Mouse (Mus musculus) stomach, embryonic 14.5 days (tissue): ENCODE measurements around the gene Map4k5. TPM values are rescaled to one million over a fixed set of nuclear protein-coding genes. Genes with fewer than 3 reads are reported as not detected.
A peak's percentile ranks its signal among the peaks of the same experiment; 100 is the strongest.

Source experiments
- ATAC-seq: fragments of 200-750 bp; cut with Nextera tagmentation; 2 replicates; pipeline ENCODE4 v1.8.0; 2017; ENCODE audit warnings: low read depth, moderate TSS enrichment; ENCODE audit not compliant: insufficient number of reproducible peaks, insufficient read depth, low FRiP score
- H3K27ac ChIP-seq: fragments of 300-500 bp; sonication (generic); 2 replicates; pipeline ENCODE4 v1.5.1; 2014; ENCODE audit warnings: mild to moderate bottlenecking, low read length, moderate library complexity, mixed read lengths
- H3K27me3 ChIP-seq: fragments of 300-500 bp; sonication (generic); 2 replicates; pipeline ENCODE4 v1.6.1; 2014; ENCODE audit warnings: low read length, control low read depth, mixed read lengths; ENCODE audit not compliant: control insufficient read depth, insufficient read depth
- H3K36me3 ChIP-seq: fragments of 300-500 bp; sonication (generic); 2 replicates; pipeline ENCODE4 v1.6.1; 2014; ENCODE audit warnings: mild to moderate bottlenecking, control low read depth, low read length, moderate library complexity, mixed read lengths; ENCODE audit not compliant: control insufficient read depth, insufficient read depth
- H3K4me1 ChIP-seq: fragments of 300-500 bp; sonication (generic); 2 replicates; pipeline ENCODE4 v1.6.1; 2014; ENCODE audit warnings: low read length, control low read depth, mixed read lengths; ENCODE audit not compliant: control insufficient read depth, insufficient read depth
- H3K4me2 ChIP-seq: fragments of 300-500 bp; sonication (generic); replicated peaks from 2 replicates; pipeline ENCODE4 v1.6.1; 2014; ENCODE audit warnings: low read depth, low read length, control low read depth
- H3K4me3 ChIP-seq: fragments of 300-500 bp; sonication (generic); 2 replicates; pipeline ENCODE4 v1.5.1; 2014; ENCODE audit warnings: low read depth, low read length, control low read depth
- H3K9ac ChIP-seq: fragments of 300-500 bp; sonication (generic); replicated peaks from 2 replicates; pipeline ENCODE4 v1.6.1; 2014; ENCODE audit warnings: low read depth, mild to moderate bottlenecking, control low read depth, low read length, moderate library complexity, mixed read lengths
- H3K9me3 ChIP-seq: fragments of 300-500 bp; sonication (generic); 2 replicates; pipeline ENCODE4 v1.6.1; 2016; ENCODE audit warnings: low read depth, low read length, control low read depth; ENCODE audit not compliant: control insufficient read depth
- WGBS: fragments of 180-500 bp; shearing (Covaris S2); extraction: QIAGEN DNeasy Blood & Tissue Kit; methylation state at CpG from one replicate; pipeline ENCODE4 v1.1.7; 2014; 5-methylcytosine and 5-hydroxymethylcytosine counted together
- polyA plus RNA-seq: library from polyadenylated mRNA; unstranded; fragments of >200 nt; fragmentation: Nextera tagmentation; extraction: Ambion mirVana; gene quantifications from 2 replicates; pipeline ENCODE4 v1.2.1, GENCODE M21; 2014

Gene Map4k5
- polyA plus RNA-seq, 1 experiment from 2014 or later = 37.4 TPM

- H3K9ac ChIP-seq = no peak overlapping the region
- WGBS = 92% methylated on average over 6 of the region's 6 CpGs
- H3K27ac ChIP-seq = no peak overlapping the region
- H3K4me2 ChIP-seq = no peak overlapping the region
- H3K36me3 ChIP-seq = peaks cover 13% of the 10 kb centered on the region
- no peaks in the 10 kb centered on the region for H3K4me1 ChIP-seq
- no peak for ATAC-seq
- no peak overlapping the region for H3K4me3 ChIP-seq
- no peaks in the 10 kb centered on the region for H3K9me3 ChIP-seq
- H3K27me3 ChIP-seq = no peaks in the 10 kb centered on the region
Measured at GRCm38 (mm10) chr12:69803196-69803595, 89.8 kb downstream of the Map4k5 start.

- Histone ChIP-seq H3K4me1 (no peaks in the 10 kb centered on the region), H3K27ac (no peak overlapping the region), H3K9ac (no peak overlapping the region), H3K4me2 (no peak overlapping the region), H3K36me3 (peaks cover 6% of the 10 kb centered on the region), H3K27me3 (no peaks in the 10 kb centered on the region), H3K9me3 (no peaks in the 10 kb centered on the region), H3K4me3 (no peak overlapping the region)
- no peak for ATAC-seq
- WGBS = 83% methylated on average over 4 of the region's 4 CpGs
Measured at GRCm38 (mm10) chr12:69800586-69800985, 92.4 kb downstream of the Map4k5 start.

- no peak for ATAC-seq
Measured at GRCm38 (mm10) chr12:69796311-69796710, 96.7 kb downstream of the Map4k5 start.

DNA sequence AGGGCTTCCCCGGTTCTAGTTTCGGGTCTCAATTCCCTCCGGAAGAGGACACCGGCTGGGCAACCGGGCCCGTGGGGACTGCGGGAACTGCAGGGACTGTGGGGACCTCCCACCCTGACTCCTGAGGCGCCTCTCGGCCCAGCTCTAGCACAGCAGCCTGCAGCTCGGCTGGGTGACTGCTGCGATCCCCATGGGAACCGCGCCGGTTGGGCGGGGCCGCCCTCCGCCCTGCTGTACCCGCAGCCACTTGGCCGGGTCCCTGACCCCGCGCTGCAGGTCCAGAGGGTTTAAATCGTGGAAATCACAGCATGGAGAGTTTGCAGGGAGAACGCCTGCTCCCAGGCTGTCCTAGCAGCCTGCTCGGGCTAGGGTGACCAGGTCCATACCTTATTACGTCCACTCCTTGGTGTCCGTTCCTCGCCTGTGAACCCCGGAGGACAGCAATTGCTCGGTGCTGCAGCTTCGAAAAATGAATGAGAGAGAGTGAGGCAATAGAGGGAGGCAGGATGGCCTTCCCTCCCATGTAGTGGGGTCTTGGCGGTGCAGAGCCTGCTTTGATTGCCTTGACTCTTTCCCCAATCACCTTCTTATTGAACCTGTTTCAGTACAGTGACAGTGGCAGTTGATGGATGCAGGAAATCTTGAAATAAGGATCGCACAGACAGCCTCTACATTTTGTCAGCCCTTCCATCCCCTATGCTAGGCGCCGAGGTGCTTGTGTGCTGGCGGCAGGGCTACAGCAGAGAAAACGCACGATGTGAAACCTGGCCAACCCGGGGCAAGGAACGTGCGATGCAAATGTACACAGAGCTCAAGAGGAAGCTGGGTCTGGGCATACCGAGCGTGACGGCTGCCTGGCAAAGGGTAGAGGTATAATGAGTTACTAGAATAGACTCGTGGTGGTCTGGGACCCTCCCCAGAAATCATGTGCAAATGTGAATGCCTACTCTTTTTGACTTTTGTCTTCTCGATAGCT, 102.2 kb downstream of the Map4k5 start, which contains the start of gene Cdkl1:
Gene Cdkl1 (minus strand): TSS at position 738 of the 976 bp plus-strand sequence.
- Histone ChIP-seq H3K4me2 (peak within 1 kb of the TSS; percentile 98), H3K27ac (no peak within 1 kb of the TSS; the same call in 1 of the 2 replicates), H3K9ac (peak within 1 kb of the TSS; percentile 11), H3K36me3 (no peaks in the 10 kb centered on the region), H3K9me3 (no peaks in the 10 kb centered on the region), H3K4me3 (peak within 1 kb of the TSS; percentile 50), H3K27me3 (no peaks in the 10 kb centered on the region), H3K4me1 (peaks cover 3% of the 10 kb centered on the region; the same call in 1 of the 2 replicates)
- WGBS = 3% methylated on average over 45 of the region's 45 CpGs
- peak; percentile 89 for ATAC-seq

More at GRCm38 (mm10) chr12:69796311-69796710, 96.7 kb downstream of the Map4k5 start:
- Histone ChIP-seq H3K4me3 (no peak overlapping the region), H3K4me1 (no peaks in the 10 kb centered on the region), H3K27ac (no peak overlapping the region), H3K27me3 (no peaks in the 10 kb centered on the region), H3K9ac (no peak overlapping the region), H3K36me3 (no peaks in the 10 kb centered on the region), H3K4me2 (no peak overlapping the region), H3K9me3 (no peaks in the 10 kb centered on the region)
- 93% methylated on average over 3 of the region's 3 CpGs for WGBS

- ATAC-seq = peak; percentile 40; the same call in 1 of the 2 replicates
- Histone ChIP-seq H3K4me2 (peak overlapping the region; percentile 98), H3K27ac (no peak overlapping the region; the same call in 1 of the 2 replicates), H3K27me3 (no peaks in the 10 kb centered on the region), H3K4me1 (peaks cover 3% of the 10 kb centered on the region; the same call in 1 of the 2 replicates), H3K9me3 (no peaks in the 10 kb centered on the region), H3K9ac (peak overlapping the region; percentile 11; the same call in 1 of the 2 replicates), H3K4me3 (peak overlapping the region; percentile 50), H3K36me3 (no peaks in the 10 kb centered on the region)
- 36% methylated on average over 27 of the region's 27 CpGs for WGBS
Measured at GRCm38 (mm10) chr12:69789766-69790529, 103.1 kb downstream of the Map4k5 start.

DNA sequence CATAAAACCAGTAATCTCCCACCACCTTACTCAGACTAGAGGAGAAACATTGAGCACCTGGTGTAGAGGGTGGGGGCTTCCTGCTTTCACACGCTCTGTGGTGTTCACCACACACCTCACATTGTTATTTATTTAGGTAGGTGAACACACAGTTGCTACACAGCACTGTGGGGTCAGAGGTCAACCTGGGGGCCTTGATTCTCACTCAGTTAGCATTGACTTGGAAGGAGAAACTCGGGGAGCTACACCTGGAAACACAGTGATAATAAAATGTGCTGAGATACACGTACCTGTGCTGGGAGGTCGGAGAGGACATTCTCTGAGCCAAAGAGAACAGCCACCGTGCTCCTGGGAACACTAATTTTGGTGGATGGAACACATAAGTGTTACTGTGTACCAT, 104.6 kb downstream of the Map4k5 start:
- Histone ChIP-seq H3K9me3 (no peaks in the 10 kb centered on the region), H3K36me3 (no peaks in the 10 kb centered on the region), H3K4me2 (no peak overlapping the region), H3K27ac (no peak overlapping the region), H3K27me3 (no peaks in the 10 kb centered on the region), H3K4me3 (no peak overlapping the region), H3K9ac (no peak overlapping the region), H3K4me1 (peaks cover 3% of the 10 kb centered on the region; the same call in 1 of the 2 replicates)
- 75% methylated on average over 5 of the region's 5 CpGs for WGBS
- no peak for ATAC-seq

DNA sequence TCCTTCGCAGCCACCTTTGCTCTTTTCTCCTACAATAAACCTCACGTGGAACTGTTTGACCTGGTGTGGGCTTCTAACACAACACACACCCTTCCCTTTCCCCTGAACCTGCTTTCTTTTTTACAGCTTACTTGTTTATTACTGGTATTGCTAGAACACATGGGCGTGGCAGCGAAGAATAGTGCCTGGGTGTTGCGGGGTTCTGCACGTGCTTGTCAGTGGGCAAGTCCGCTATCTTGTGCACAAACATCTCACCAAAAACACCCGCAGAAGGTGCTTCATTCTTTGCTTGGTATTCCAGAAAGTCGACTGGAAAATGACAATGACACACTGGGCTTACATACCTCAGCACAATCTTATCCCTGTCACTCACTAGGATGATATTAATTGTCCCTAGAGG, 107.5 kb downstream of the Map4k5 start:
- Histone ChIP-seq H3K4me3 (no peak overlapping the region), H3K9me3 (no peaks in the 10 kb centered on the region), H3K9ac (no peak overlapping the region), H3K4me1 (no peaks in the 10 kb centered on the region), H3K27me3 (no peaks in the 10 kb centered on the region), H3K4me2 (no peak overlapping the region), H3K36me3 (no peaks in the 10 kb centered on the region), H3K27ac (no peak overlapping the region)
- 84% methylated on average over 9 of the region's 9 CpGs for WGBS
- no peak for ATAC-seq
